Mouse (Mus musculus) heart, postnatal 0 days (tissue): ENCODE measurements at regions not wholly inside any gene's neighbourhood (a gene's known extent, or its start where the extent isn't known, plus 50 kb on each side); places are given as distances from the start of the nearest gene placed in this dataset.

Experiments
- CTCF ChIP-seq: IDR thresholded peaks from 2 replicates; pipeline ENCODE4 v1.5.1; 2016; ENCODE audit warnings: antibody characterized with exemption, control low read depth, low read depth
- EP300 ChIP-seq: IDR thresholded peaks from 2 replicates; pipeline ENCODE4 v1.6.1; 2016; ENCODE audit warnings: antibody characterized with exemption, low read depth

DNA sequence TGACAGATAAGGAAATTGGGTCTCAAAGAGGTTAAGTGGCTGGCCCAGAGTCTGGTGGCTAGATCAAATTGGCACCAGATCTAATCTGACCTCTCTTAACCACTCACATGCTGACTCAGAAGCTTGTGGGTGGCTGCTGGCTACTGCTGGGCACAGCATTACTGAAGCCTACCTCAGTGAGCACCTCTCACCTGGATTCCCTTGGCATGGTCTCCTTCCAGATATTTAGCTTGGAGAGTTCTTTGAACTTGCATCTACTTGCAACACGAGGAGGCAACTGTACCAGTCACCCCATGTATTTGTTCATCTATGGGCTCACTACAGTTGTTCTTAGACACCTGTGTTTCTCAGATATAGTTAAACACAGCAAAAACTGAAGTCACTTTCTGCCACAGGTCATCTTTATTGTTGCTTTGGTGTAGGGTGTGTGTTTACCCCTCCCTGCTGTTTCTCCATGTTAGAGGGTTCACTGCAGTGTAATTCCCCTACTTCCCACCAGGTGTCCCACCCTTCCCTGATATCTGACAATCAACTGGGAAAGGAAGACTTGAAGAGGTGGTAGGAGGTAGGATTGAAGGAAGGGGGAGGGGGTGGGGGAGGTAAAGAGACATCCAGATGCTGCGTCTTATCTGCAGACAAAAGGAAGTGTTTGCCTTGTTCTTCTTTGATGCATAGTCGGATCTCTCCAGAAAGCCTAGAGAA, 133.7 kb upstream of the Camk1g start:
- TF ChIP-seq EP300 = no peak
- TF ChIP-seq CTCF = peak; percentile 89
